Mouse (Mus musculus) embryonic stem cell, embryonic (primary cell): ENCODE measurements around the gene Prune2.

ENCODE experiments used
- CTCF ChIA-PET, 4 experiments: fragments of 300-600 bp in 2 of 4; fragments of 350-600 bp in 2 of 4; sonication (Branson Sonifier 250); formaldehyde crosslinking; loops; one replicate each; lab custom pipeline; 2022; ENCODE audit warnings: inconsistent platforms in 2 of 4; lab: Charles Lee
- POLR2A ChIA-PET, 4 experiments: fragments of 300-600 bp in 2 of 4; fragments of 350-600 bp in 2 of 4; sonication (Branson Sonifier 250); formaldehyde crosslinking; loops; one replicate each; lab custom pipeline; 2022; ENCODE audit warnings: antibody characterized with exemption in 4 of 4, inconsistent platforms in 1 of 4; lab: Charles Lee

The Prune2 gene

DNA sequence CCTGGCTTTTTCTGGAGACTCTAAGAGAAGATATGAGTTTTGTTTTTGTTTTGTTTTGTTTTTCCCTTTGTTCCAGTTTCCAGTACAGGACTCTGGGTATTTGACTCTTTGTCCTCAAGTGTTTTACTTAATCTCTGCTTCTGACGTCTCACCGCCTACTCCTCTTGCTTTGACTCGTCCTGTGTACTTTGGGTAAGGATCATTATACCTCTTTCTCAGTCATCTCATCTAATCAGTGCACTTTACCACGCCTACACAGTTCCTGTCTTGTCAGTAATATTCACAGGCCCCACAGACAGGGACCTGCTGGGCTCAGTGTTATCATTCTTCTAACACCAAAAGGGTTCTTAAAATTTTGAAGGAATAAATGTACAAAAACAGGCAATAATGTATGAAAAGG is 312.8 kb downstream of the Prune2 start:
- CTCF ChIA-PET = no interaction called here
- POLR2A ChIA-PET = no interaction called here

DNA sequence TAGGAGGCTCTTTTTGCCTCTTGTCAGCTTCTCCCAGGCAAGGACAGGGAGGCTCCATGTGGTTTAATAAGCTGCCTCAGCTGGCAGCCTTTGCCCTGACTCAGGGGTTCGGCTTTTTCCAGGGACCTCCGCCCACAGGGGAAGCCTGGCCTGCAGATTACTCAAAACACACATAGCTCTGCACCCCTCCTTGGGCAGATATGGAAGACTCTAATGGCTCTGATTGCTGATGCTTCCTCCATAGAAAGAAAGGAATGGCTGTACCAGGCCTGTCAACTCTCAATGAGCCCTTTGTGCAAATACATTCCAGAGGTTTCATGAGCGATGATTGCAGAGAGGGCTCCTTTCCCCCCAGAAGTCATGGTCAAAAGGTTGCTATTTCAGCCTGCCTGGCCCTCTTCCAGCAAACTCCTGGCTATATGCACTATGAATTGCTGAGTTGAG is 315.3 kb downstream of the Prune2 start:
- ChIA-PET POLR2A (no interaction called here), CTCF (no interaction called here)

DNA sequence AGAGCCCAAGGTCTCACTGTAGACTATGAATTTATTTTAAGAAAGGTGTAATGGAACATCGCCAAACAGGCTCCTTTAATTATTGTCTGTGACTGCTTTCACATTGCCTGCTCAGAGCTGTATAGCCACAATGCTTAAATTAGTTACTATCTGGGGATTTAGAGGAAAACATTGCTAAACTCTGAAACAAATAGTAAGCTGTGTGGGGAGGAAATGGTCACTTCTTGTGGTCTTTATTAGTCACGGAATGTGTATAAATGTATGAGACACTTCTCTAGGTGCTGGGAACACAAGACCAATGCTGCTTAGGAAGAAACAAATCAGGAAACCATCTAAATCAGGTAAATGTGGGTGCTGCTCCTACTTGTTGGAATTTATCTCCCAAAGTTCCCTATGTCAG is 317.1 kb downstream of the Prune2 start:
- ChIA-PET POLR2A (no interaction called here), CTCF (no interaction called here)
